Mouse (Mus musculus) midbrain, postnatal 0 days (tissue): Measurements from ENCODE around the gene Tmem156. TPM values are rescaled to one million over a fixed set of nuclear protein-coding genes. Genes with fewer than 3 reads are reported as not detected.

ENCODE experiments used
- ATAC-seq: fragments of 200-750 bp; cut with Nextera tagmentation; 2 replicates; pipeline ENCODE4 v1.8.0; 2017; ENCODE audit warnings: moderate number of reproducible peaks, mild to moderate bottlenecking, moderate TSS enrichment, moderate library complexity; ENCODE audit not compliant: low FRiP score
- DNase-seq: peaks from one replicate; pipeline ENCODE4 v3.0.0-alpha.2; 2015; ENCODE audit warnings: low spot score
- H3K27ac ChIP-seq: fragments of 300-500 bp; sonication (generic); 2 replicates; pipeline ENCODE4 v1.5.1; 2014; ENCODE audit warnings: low read depth, mild to moderate bottlenecking, low read length, mixed read lengths
- H3K27me3 ChIP-seq: fragments of 300-500 bp; sonication (generic); 2 replicates; pipeline ENCODE4 v1.6.1; 2014; ENCODE audit warnings: low read length, control low read depth, mixed read lengths; ENCODE audit not compliant: insufficient read depth
- H3K36me3 ChIP-seq: fragments of 300-500 bp; sonication (generic); 2 replicates; pipeline ENCODE4 v1.6.1; 2014; ENCODE audit warnings: low read length, control low read depth, mixed read lengths; ENCODE audit not compliant: insufficient read depth
- H3K4me1 ChIP-seq: fragments of 300-500 bp; sonication (generic); 2 replicates; pipeline ENCODE4 v1.6.1; 2014; ENCODE audit warnings: mild to moderate bottlenecking, control low read depth, antibody characterized with exemption, low read length, mixed read lengths; ENCODE audit not compliant: insufficient read depth
- H3K4me2 ChIP-seq: fragments of 300-500 bp; sonication (generic); 2 replicates; pipeline ENCODE4 v1.6.1; 2014; ENCODE audit warnings: low read depth, mild to moderate bottlenecking, low read length, mixed read lengths; ENCODE audit not compliant: poor library complexity, severe bottlenecking
- H3K4me3 ChIP-seq: fragments of 300-500 bp; sonication (generic); 2 replicates; pipeline ENCODE4 v1.5.1; 2014; ENCODE audit warnings: low read depth, mild to moderate bottlenecking, low read length, moderate library complexity
- H3K9ac ChIP-seq: fragments of 300-500 bp; sonication (generic); replicated peaks from 2 replicates; pipeline ENCODE4 v1.6.1; 2014; ENCODE audit warnings: mild to moderate bottlenecking, low read length, moderate library complexity, mixed read lengths; ENCODE audit not compliant: poor library complexity, severe bottlenecking
- H3K9me3 ChIP-seq: fragments of 300-500 bp; sonication (generic); 2 replicates; pipeline ENCODE4 v1.6.1; 2016; ENCODE audit warnings: low read length, control low read depth
- CTCF ChIP-seq: IDR thresholded peaks from 2 replicates; pipeline ENCODE4 v1.5.1; 2016; ENCODE audit warnings: antibody characterized with exemption, mild to moderate bottlenecking
- WGBS: fragments of 180-500 bp; shearing (Covaris S2); extraction: QIAGEN DNeasy Blood & Tissue Kit; methylation state at CpG from one replicate; pipeline ENCODE4 v1.1.7; 2014; 5-methylcytosine and 5-hydroxymethylcytosine counted together
- polyA plus RNA-seq: library from polyadenylated mRNA; unstranded; fragments of >200 nt; fragmentation: Nextera tagmentation; extraction: Ambion mirVana; gene quantifications from 2 replicates; pipeline ENCODE4 v1.2.1, GENCODE M21; 2015
- total RNA-seq: library from RNA; depleted of rRNA; stranded (reverse); fragments of >200 nt; gene quantifications from 2 replicates; pipeline ENCODE4 v1.2.3, GENCODE M21; 2014

Tmem156 gene
- total and polyA plus RNA-seq, 2 experiments from 2014 or later: 0.23 TPM; not detected in 1

DNA sequence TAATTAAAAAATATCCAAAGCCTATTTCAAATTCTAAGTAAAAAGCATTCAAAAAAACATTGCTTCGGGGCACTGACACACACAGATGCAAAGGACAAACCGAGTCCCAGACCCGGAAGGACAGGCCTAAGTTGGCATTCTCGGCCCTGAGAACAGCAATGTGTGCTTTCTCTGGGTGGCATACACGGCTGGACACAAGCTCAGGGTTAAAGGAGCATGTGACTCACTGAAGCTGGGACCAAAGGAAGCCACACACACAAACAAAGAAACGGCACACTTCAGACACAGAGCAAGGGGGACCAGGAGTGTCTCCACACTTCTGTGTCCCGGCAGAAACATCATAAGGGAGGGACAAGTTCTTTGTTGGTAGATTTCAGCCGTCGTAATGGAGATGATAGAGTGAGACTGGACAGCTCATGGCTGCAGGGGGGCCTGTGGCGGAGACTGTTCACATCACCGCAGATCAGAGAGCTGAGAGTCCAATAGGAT lies 48.5 kb downstream of the Tmem156 start:
- Histone ChIP-seq H3K4me1 (no peaks in the 10 kb centered on the region; the same call in 1 of the 2 replicates), H3K36me3 (no peaks in the 10 kb centered on the region), H3K4me3 (no peak overlapping the region), H3K9me3 (no peaks in the 10 kb centered on the region), H3K9ac (no peak overlapping the region), H3K4me2 (no peak overlapping the region), H3K27ac (no peak overlapping the region), H3K27me3 (no peaks in the 10 kb centered on the region)
- TF ChIP-seq CTCF: no peak
- ATAC-seq (no peak), DNase-seq (no peak)
- 49% methylated on average over 11 of the region's 11 CpGs for WGBS

- H3K4me2 ChIP-seq: no peak overlapping the region
- DNase-seq: no peak
- H3K27ac ChIP-seq: no peak overlapping the region
- no peak overlapping the region for H3K9ac ChIP-seq
- peak; percentile 48 for TF ChIP-seq CTCF
- no peaks in the 10 kb centered on the region for H3K4me1 ChIP-seq
- H3K4me3 ChIP-seq: no peak overlapping the region
- no peak for ATAC-seq
- no peaks in the 10 kb centered on the region for H3K27me3 ChIP-seq
- no peaks in the 10 kb centered on the region for H3K9me3 ChIP-seq
- 70% methylated on average over 5 of the region's 5 CpGs for WGBS
- H3K36me3 ChIP-seq: no peaks in the 10 kb centered on the region
Observed at GRCm38 (mm10) chr5:65040463-65040862, 51.5 kb downstream of the Tmem156 start.

- H3K27ac ChIP-seq: no peak overlapping the region
- no peak overlapping the region for H3K4me3 ChIP-seq
- no peaks in the 10 kb centered on the region for H3K36me3 ChIP-seq
- TF ChIP-seq CTCF: no peak
- 72% methylated on average over 11 of the region's 11 CpGs for WGBS
- DNase-seq: no peak
- H3K4me1 ChIP-seq: no peaks in the 10 kb centered on the region
- H3K9ac ChIP-seq: no peak overlapping the region
- H3K4me2 ChIP-seq: no peak overlapping the region
- H3K9me3 ChIP-seq: no peaks in the 10 kb centered on the region
- ATAC-seq: no peak
- H3K27me3 ChIP-seq: no peaks in the 10 kb centered on the region
Observed at GRCm38 (mm10) chr5:65038811-65039571, 52.9 kb downstream of the Tmem156 start.

GRCm38 (mm10) chr5:65038305-65038704 lies 53.6 kb downstream of the Tmem156 start:
- no peak for TF ChIP-seq CTCF
- DNase-seq (no peak), ATAC-seq (no peak)
- H3K27ac ChIP-seq: no peak overlapping the region
- H3K27me3 ChIP-seq: no peaks in the 10 kb centered on the region
- H3K36me3 ChIP-seq: no peaks in the 10 kb centered on the region
- no peak overlapping the region for H3K4me3 ChIP-seq
- no peak overlapping the region for H3K9ac ChIP-seq
- 64% methylated on average over 9 of the region's 9 CpGs for WGBS
- no peak overlapping the region for H3K4me2 ChIP-seq
- H3K4me1 ChIP-seq: no peaks in the 10 kb centered on the region
- no peaks in the 10 kb centered on the region for H3K9me3 ChIP-seq

GRCm38 (mm10) chr5:65036597-65036996 lies 55.3 kb downstream of the Tmem156 start:
- DNase-seq (peak; percentile 66), ATAC-seq (peak; percentile 84)
- H3K27me3 ChIP-seq: no peaks in the 10 kb centered on the region
- H3K4me2 ChIP-seq: no peak overlapping the region
- no peak overlapping the region for H3K4me3 ChIP-seq
- H3K4me1 ChIP-seq: no peaks in the 10 kb centered on the region
- TF ChIP-seq CTCF: no peak
- H3K9me3 ChIP-seq: no peaks in the 10 kb centered on the region
- no peak overlapping the region for H3K9ac ChIP-seq
- no peaks in the 10 kb centered on the region for H3K36me3 ChIP-seq
- 64% methylated on average over 13 of the region's 13 CpGs for WGBS
- no peak overlapping the region for H3K27ac ChIP-seq

- no peak for ATAC-seq
- peak; percentile 56 for DNase-seq
- WGBS: 41% methylated on average over 9 of the region's 9 CpGs
- H3K36me3 ChIP-seq: no peaks in the 10 kb centered on the region
- no peak overlapping the region for H3K9ac ChIP-seq
- H3K4me1 ChIP-seq: 0 out of 2 replicates have a peak, but pooled peaks cover 3% of the 10 kb centered on the region
- H3K9me3 ChIP-seq: no peaks in the 10 kb centered on the region
- peak overlapping the region; percentile 59 for H3K27ac ChIP-seq
- no peak for TF ChIP-seq CTCF
- peak overlapping the region; percentile 6; the same call in 1 of the 2 replicates for H3K4me2 ChIP-seq
- H3K4me3 ChIP-seq: no peak overlapping the region
- no peaks in the 10 kb centered on the region for H3K27me3 ChIP-seq
Observed at GRCm38 (mm10) chr5:65028019-65028418, 63.9 kb downstream of the Tmem156 start.
